8 mouse cellular contexts compared by ENCODE assay signal in genomic region chr6:57825259-57825715, GRCm38 (mm10). TPM values are rescaled to one million over a fixed set of nuclear protein-coding genes. Genes with fewer than 3 reads are reported as not detected.
A peak's percentile ranks its signal among the peaks of the same experiment; 100 is the strongest.
DNase-seq lines count a peak whose midpoint lies in the region; ATAC-seq and TF ChIP-seq lines count a peak whose summit lies in the region.

No protein-coding gene starts in this region.

- WGBS in embryonic facial prominence, embryonic 14.5 days, result 5% methylated on average over 5 of the region's 5 CpGs
- WGBS in intestine, postnatal 0 days, result under 1% methylated on average over 5 of the region's 5 CpGs
- WGBS in neural tube, embryonic 12.5 days, result 7% methylated on average over 5 of the region's 5 CpGs

- peak overlapping the region; percentile 59 for H3K4me2 ChIP-seq in embryonic facial prominence, embryonic 14.5 days (ENCODE audit: low read depth, low read length)
- peak overlapping the region; percentile 85 for H3K4me2 ChIP-seq in intestine, postnatal 0 days (replicated peaks; ENCODE audit: low read depth)
- peak overlapping the region; percentile 65 for H3K4me2 ChIP-seq in neural tube, embryonic 12.5 days (replicated peaks)

- H3K4me3 ChIP-seq in layer of hippocampus, adult 2 months, result peak overlapping the region; percentile 88
- peak overlapping the region; percentile 84 for H3K4me3 ChIP-seq in embryonic facial prominence, embryonic 14.5 days (ENCODE audit: low read depth, low read length)
- peak overlapping the region; percentile 94 for H3K4me3 ChIP-seq in intestine, postnatal 0 days (ENCODE audit: low read depth, low read length)
- H3K4me3 ChIP-seq in neural tube, embryonic 12.5 days, result peak overlapping the region; percentile 85

- ATAC-seq in embryonic facial prominence, embryonic 14.5 days (ENCODE audit: low read depth), result no peak
- ATAC-seq in intestine, postnatal 0 days, result peak; percentile 26; the same call in 1 of the 2 replicates
- ATAC-seq in neural tube, embryonic 12.5 days (ENCODE audit: low FRiP score, low read depth), result no peak; the same call in none of the 2 replicates

- no peaks in the 10 kb centered on the region for H3K4me1 ChIP-seq in embryonic facial prominence, embryonic 14.5 days (ENCODE audit: control insufficient read depth, insufficient read depth, low read length)
- no peaks in the 10 kb centered on the region for H3K4me1 ChIP-seq in intestine, postnatal 0 days (replicated peaks; ENCODE audit: control insufficient read depth, insufficient read depth, low read length)
- peaks cover 5% of the 10 kb centered on the region for H3K4me1 ChIP-seq in neural tube, embryonic 12.5 days

- H3K36me3 ChIP-seq in embryonic facial prominence, embryonic 14.5 days (ENCODE audit: control insufficient read depth, insufficient read depth, low read length), result no peaks in the 10 kb centered on the region
- H3K36me3 ChIP-seq in intestine, postnatal 0 days (ENCODE audit: control insufficient read depth, insufficient read depth), result no peaks in the 10 kb centered on the region
- H3K36me3 ChIP-seq in neural tube, embryonic 12.5 days, result no peaks in the 10 kb centered on the region

- H3K9me3 ChIP-seq in embryonic facial prominence, embryonic 14.5 days (ENCODE audit: control insufficient read depth, low read length), result no peaks in the 10 kb centered on the region
- H3K9me3 ChIP-seq in intestine, postnatal 0 days (ENCODE audit: control insufficient read depth), result no peaks in the 10 kb centered on the region
- no peaks in the 10 kb centered on the region for H3K9me3 ChIP-seq in neural tube, embryonic 12.5 days

- intact Hi-C loops in left cerebral cortex, postnatal 14 days (cut with DNase I), result loop anchor here (10.0 kb wide), 2 partner anchors 120 to 1020 kb away; partner anchors contain the start of gene Lancl2

- H3K27me3 ChIP-seq in embryonic facial prominence, embryonic 14.5 days (replicated peaks; ENCODE audit: control insufficient read depth, insufficient read depth, low read length), result no peaks in the 10 kb centered on the region
- no peaks in the 10 kb centered on the region for H3K27me3 ChIP-seq in intestine, postnatal 0 days (replicated peaks; ENCODE audit: control insufficient read depth, insufficient read depth, low read length)
- H3K27me3 ChIP-seq in neural tube, embryonic 12.5 days (replicated peaks), result no peaks in the 10 kb centered on the region

- peak overlapping the region; percentile 97 for H3K27ac ChIP-seq in layer of hippocampus, adult 2 months
- peak overlapping the region; percentile 95 for H3K27ac ChIP-seq in embryonic facial prominence, embryonic 14.5 days (replicated peaks; ENCODE audit: low read depth, low read length)
- peak overlapping the region; percentile 88; the same call in 1 of the 2 replicates for H3K27ac ChIP-seq in intestine, postnatal 0 days (ENCODE audit: low read depth, low read length)
- peak overlapping the region; percentile 89; the same call in 1 of the 2 replicates for H3K27ac ChIP-seq in neural tube, embryonic 12.5 days

- DNase-seq in layer of hippocampus, adult 2 months (ENCODE audit: low spot score in 2 of 2), result no peak
- DNase-seq in layer of hippocampus, adult 9-10 months (ENCODE audit: low spot score), result no peak
- no peak for DNase-seq in embryonic facial prominence, embryonic 14.5 days (ENCODE audit: low spot score)
- DNase-seq in left cerebral cortex, postnatal 14 days (ENCODE audit: low spot score in 2 of 2), result no peak
- DNase-seq in urinary bladder, postnatal 36 days (ENCODE audit: low spot score in 2 of 2), result no peak
- no peak for DNase-seq in spleen, adult 18-20 months

- peak overlapping the region; percentile 95 for H3K9ac ChIP-seq in embryonic facial prominence, embryonic 14.5 days (ENCODE audit: low read depth, low read length)
- H3K9ac ChIP-seq in intestine, postnatal 0 days (ENCODE audit: low read depth, low read length), result peak overlapping the region; percentile 85
- peak overlapping the region; percentile 97 for H3K9ac ChIP-seq in neural tube, embryonic 12.5 days

- no peak for TF ChIP-seq CTCF in layer of hippocampus, adult 2 months (conservative IDR thresholded peaks at IDR 0.05)
- TF ChIP-seq CTCF in intestine, postnatal 0 days (IDR thresholded peaks at IDR 0.05; ENCODE audit: low read depth), result no peak

RNA-seq across cellular contexts. Expression of gene Vopp1, which starts 0.3 kb away (rescaled TPM):
- 10 to 100 TPM; 65.9 to 70.5 TPM for total RNA-seq in layer of hippocampus, adult 2 months (2021)
- 25.2 and 26.6 TPM in 2 replicates for polyA plus RNA-seq in embryonic facial prominence, embryonic 14.5 days (2014; fragmentation: Nextera tagmentation; extraction: Ambion mirVana)
- 11.2 and 11.9 TPM in 2 replicates for polyA plus RNA-seq in intestine, postnatal 0 days (2015; fragmentation: Nextera tagmentation; extraction: Ambion mirVana)
- 111 and 116 TPM in 2 replicates for polyA plus RNA-seq in neural tube, embryonic 12.5 days (2016; fragmentation: Nextera tagmentation; extraction: Ambion mirVana)
- total RNA-seq in left cerebral cortex, postnatal 14 days (2021), result 100 to 1,000 TPM; 159 to 189 TPM

RNA-seq across cellular contexts. Expression of gene Vmn1r21, which starts 24.9 kb away (rescaled TPM):
- not detected for total RNA-seq in layer of hippocampus, adult 2 months (2021)
- not detected in 2 replicates for polyA plus RNA-seq in embryonic facial prominence, embryonic 14.5 days (2014; fragmentation: Nextera tagmentation; extraction: Ambion mirVana)
- not detected in 2 replicates for polyA plus RNA-seq in intestine, postnatal 0 days (2015; fragmentation: Nextera tagmentation; extraction: Ambion mirVana)
- not detected in 2 replicates for polyA plus RNA-seq in neural tube, embryonic 12.5 days (2016; fragmentation: Nextera tagmentation; extraction: Ambion mirVana)
- total RNA-seq in left cerebral cortex, postnatal 14 days (2021), result not detected
